Mouse (Mus musculus) left cerebral cortex, postnatal 14 days (tissue): ENCODE data around the gene Setd1a. TPM values are rescaled to one million over a fixed set of nuclear protein-coding genes. Genes with fewer than 3 reads are reported as not detected.
"Not testable (repeated sequence)": the region's sequence is repeated elsewhere in the genome, so short reads cannot be mapped to it uniquely, and the experiment has no call there.

Experiments used
- DNase-seq, 2 experiments: peaks; one replicate each; pipeline ENCODE4 v3.0.0; 2021 to 2022; ENCODE audit warnings: low spot score in 2 of 2, mixed read lengths in 1 of 2
- intact Hi-C: fragments of 180-260 bp; cut with DNase I; formaldehyde crosslinking; loops from one replicate; pipeline ENCODE4 v1.15.1; 2025
- total RNA-seq, 2 experiments: library from RNA; stranded (reverse); gene quantifications; 2 replicates each; pipeline ENCODE4 v1.2.3; 2021

Gene Setd1a
- total RNA-seq, 2 experiments from 2014 or later: 43.3 to 44.9 TPM

GRCm38 (mm10) chr7:127761026-127761425, 15.4 kb upstream of the Setd1a start:
- peak; percentile 54 to 64 for DNase-seq
- intact Hi-C loops: no loop called here

GRCm38 (mm10) chr7:127763642-127764041, 12.8 kb upstream of the Setd1a start:
- intact Hi-C loops: no loop called here
- DNase-seq: no peak

GRCm38 (mm10) chr7:127765756-127766155, 10.7 kb upstream of the Setd1a start:
- intact Hi-C loops: no loop called here
- no peak for DNase-seq

- intact Hi-C loops: no loop called here
- DNase-seq: no peak
Observed at GRCm38 (mm10) chr7:127766851-127767609, 9.4 kb upstream of the Setd1a start.

- DNase-seq: no peak
- intact Hi-C loops: no loop called here
Observed at GRCm38 (mm10) chr7:127767671-127768345, 8.7 kb upstream of the Setd1a start.

- no peak for DNase-seq
- intact Hi-C loops: no loop called here
Observed at GRCm38 (mm10) chr7:127768346-127768996, 8.0 kb upstream of the Setd1a start.

GRCm38 (mm10) chr7:127768997-127769593, 7.4 kb upstream of the Setd1a start:
- peak; percentile 98 to 99 for DNase-seq
- intact Hi-C loops: no loop called here

GRCm38 (mm10) chr7:127769651-127770038, 6.8 kb upstream of the Setd1a start, which contains the start of gene Orai3:
TSS of gene Orai3 (plus strand) at chr7:127769815.
- DNase-seq: peak; percentile 84 to 86
- intact Hi-C loops: no loop called here

GRCm38 (mm10) chr7:127770039-127770905, 6.2 kb upstream of the Setd1a start:
- DNase-seq: no peak
- intact Hi-C loops: no loop called here

GRCm38 (mm10) chr7:127771262-127771661, 5.2 kb upstream of the Setd1a start:
- intact Hi-C loops: no loop called here
- peak; percentile 62 to 80 for DNase-seq

- intact Hi-C loops: no loop called here
Observed at GRCm38 (mm10) chr7:127772080-127772479, 4.4 kb upstream of the Setd1a start.

GRCm38 (mm10) chr7:127772557-127772956, 3.9 kb upstream of the Setd1a start:
- DNase-seq: no peak
- intact Hi-C loops: no loop called here

More at GRCm38 (mm10) chr7:127772080-127772479, 4.4 kb upstream of the Setd1a start:
- DNase-seq: no peak

- peak; percentile 70 to 74 for DNase-seq
- intact Hi-C loops: no loop called here
Observed at GRCm38 (mm10) chr7:127773664-127774384, 2.6 kb upstream of the Setd1a start.

- DNase-seq, intact Hi-C loops: not testable (repeated sequence)
Observed at GRCm38 (mm10) chr7:127775837-127776236, 633 bp upstream of the Setd1a start.

GRCm38 (mm10) chr7:127776878-127777473, 506 bp downstream of the Setd1a start:
- intact Hi-C loops: no loop called here
- peak; percentile 97 to 98 for DNase-seq

GRCm38 (mm10) chr7:127777474-127778266, 1.2 kb downstream of the Setd1a start:
- no peak for DNase-seq
- intact Hi-C loops: no loop called here

GRCm38 (mm10) chr7:127778350-127778749, 1.9 kb downstream of the Setd1a start:
- DNase-seq: no peak

More at GRCm38 (mm10) chr7:127778350-127778749, 1.9 kb downstream of the Setd1a start:
- intact Hi-C loops: no loop called here
